Mouse (Mus musculus) CD8-positive naive resting alpha-beta T cell, adult 2 months (primary cell): Measurements from ENCODE around the gene Prtn3.

ENCODE experiments used
- DNase-seq, 2 experiments: peaks; one replicate each; pipeline ENCODE4 v3.0.0; 2022; ENCODE audit warnings: low read depth in 2 of 2, low spot score in 2 of 2

Prtn3 gene

GRCm38 (mm10) chr10:79854801-79855541 lies 19.3 kb upstream of the Prtn3 start:
- peak; percentile 69 to 77 for DNase-seq

GRCm38 (mm10) chr10:79855558-79856184 lies 18.6 kb upstream of the Prtn3 start:
- DNase-seq, result peak in 1 of 2 experiments; percentile 35

- no peak for DNase-seq
Measured at GRCm38 (mm10) chr10:79856280-79856679, 18.0 kb upstream of the Prtn3 start.

- DNase-seq, result no peak
Measured at GRCm38 (mm10) chr10:79856704-79857451, 17.4 kb upstream of the Prtn3 start.

- DNase-seq, result peak; percentile 39 to 44
Measured at GRCm38 (mm10) chr10:79857452-79857811, 16.8 kb upstream of the Prtn3 start.

GRCm38 (mm10) chr10:79857894-79858293 lies 16.4 kb upstream of the Prtn3 start:
- no peak for DNase-seq

GRCm38 (mm10) chr10:79858416-79859074 lies 15.7 kb upstream of the Prtn3 start:
- no peak for DNase-seq

GRCm38 (mm10) chr10:79859116-79859515 lies 15.2 kb upstream of the Prtn3 start:
- no peak for DNase-seq

- DNase-seq, result no peak
Measured at GRCm38 (mm10) chr10:79860079-79860911, 14.0 kb upstream of the Prtn3 start.

GRCm38 (mm10) chr10:79861230-79862048 lies 12.8 kb upstream of the Prtn3 start:
- DNase-seq, result no peak

- DNase-seq, result no peak
Measured at GRCm38 (mm10) chr10:79862049-79862788, 12.1 kb upstream of the Prtn3 start.

- no peak for DNase-seq
Measured at GRCm38 (mm10) chr10:79862925-79863324, 11.4 kb upstream of the Prtn3 start.

GRCm38 (mm10) chr10:79864351-79865188 lies 9.7 kb upstream of the Prtn3 start:
- no peak for DNase-seq

- DNase-seq, result no peak
Measured at GRCm38 (mm10) chr10:79865189-79865601, 9.1 kb upstream of the Prtn3 start.

GRCm38 (mm10) chr10:79865801-79866295 lies 8.4 kb upstream of the Prtn3 start:
- DNase-seq, result no peak

- no peak for DNase-seq
Measured at GRCm38 (mm10) chr10:79866601-79867000, 7.7 kb upstream of the Prtn3 start.

GRCm38 (mm10) chr10:79871845-79872244 lies 2.4 kb upstream of the Prtn3 start:
- DNase-seq, result no peak

GRCm38 (mm10) chr10:79872862-79873261 lies 1.4 kb upstream of the Prtn3 start:
- DNase-seq, result no peak
